Mouse (Mus musculus) CH12.LX (cell line): ENCODE results near the gene Phf20. TPM values are rescaled to one million over a fixed set of nuclear protein-coding genes. Genes with fewer than 3 reads are reported as not detected.

Experiments
- DNase-seq: peaks from one replicate; pipeline ENCODE4 v3.0.0-alpha.2; 2013; ENCODE audit errors: extremely low read depth
- H3K27ac ChIP-seq: 2 replicates; pipeline ENCODE4 v1.5.1; 2012; ENCODE audit warnings: low read depth, mild to moderate bottlenecking, control low read depth, moderate library complexity; ENCODE audit not compliant: insufficient read depth
- H3K27me3 ChIP-seq: replicated peaks from 2 replicates; pipeline ENCODE3; 2012; ENCODE audit warnings: inconsistent platforms
- H3K36me3 ChIP-seq, 2 experiments: replicated peaks in 1 of 2; 2 replicates each; pipeline versions ENCODE3 to v1.6.1; 2012; ENCODE audit warnings: inconsistent platforms in 1 of 2, low read length in 1 of 2, mild to moderate bottlenecking in 1 of 2, mixed read lengths in 1 of 2, moderate library complexity in 1 of 2; ENCODE audit not compliant: control insufficient read depth in 1 of 2, insufficient read depth in 1 of 2
- H3K4me1 ChIP-seq, 2 experiments: 2 replicates each; pipeline ENCODE4 v1.6.1; 2012; ENCODE audit warnings: inconsistent platforms in 1 of 2, moderate library complexity in 1 of 2; ENCODE audit not compliant: insufficient read depth in 2 of 2, control insufficient read depth in 1 of 2
- H3K4me2 ChIP-seq: 2 replicates; pipeline ENCODE4 v1.6.1; 2012; ENCODE audit warnings: low read depth, mild to moderate bottlenecking, control low read depth; ENCODE audit not compliant: poor library complexity, insufficient read depth, severe bottlenecking
- H3K4me3 ChIP-seq, 3 experiments: fragments of 150-350 bp in 1 of 3; sonication (generic) in 1 of 3; replicated peaks in 1 of 3; 2 replicates each; pipeline versions ENCODE3 to v1.5.1; 2011 to 2012; ENCODE audit warnings: low read depth in 2 of 3, low read length in 2 of 3, mild to moderate bottlenecking in 2 of 3, moderate library complexity in 2 of 3, control low read depth in 1 of 3, improper control_type of control experiment in 1 of 3, inconsistent platforms in 1 of 3, mixed read lengths in 1 of 3; ENCODE audit not compliant: poor library complexity in 1 of 3
- H3K79me2 ChIP-seq: replicated peaks from 2 replicates; pipeline ENCODE4 v1.6.1; 2012; ENCODE audit warnings: mild to moderate bottlenecking, moderate library complexity; ENCODE audit not compliant: control insufficient read depth, poor library complexity, insufficient read depth, severe bottlenecking; ENCODE audit errors: extremely low read depth
- H3K9ac ChIP-seq: 2 replicates; pipeline ENCODE4 v1.6.1; 2012; ENCODE audit warnings: low read depth, mild to moderate bottlenecking, control low read depth, moderate library complexity; ENCODE audit not compliant: insufficient read depth
- H3K9me3 ChIP-seq: replicated peaks from 2 replicates; pipeline ENCODE3; 2012; ENCODE audit warnings: low read length, inconsistent platforms, mixed read lengths
- BHLHE40 ChIP-seq: IDR thresholded peaks from 2 replicates; pipeline ENCODE4 v1.6.1; 2011; ENCODE audit warnings: mild to moderate bottlenecking, low read depth, low read length, improper control_type of control experiment
- CTCF ChIP-seq, 2 experiments: IDR thresholded peaks in 1 of 2; conservative IDR thresholded peaks in 1 of 2; 2 replicates each; pipeline ENCODE4 v1.5.1; 2011 to 2012; ENCODE audit warnings: low read depth in 2 of 2, low read length in 2 of 2, improper control_type of control experiment in 1 of 2, inconsistent platforms in 1 of 2, mild to moderate bottlenecking in 1 of 2, moderate library complexity in 1 of 2
- HCFC1 ChIP-seq: IDR thresholded peaks from 2 replicates; pipeline ENCODE4 v1.6.1; 2012; ENCODE audit warnings: low read depth, mild to moderate bottlenecking, inconsistent platforms, low read length, improper control_type of control experiment
- IRF4 ChIP-seq: IDR thresholded peaks from 2 replicates; pipeline ENCODE4 v1.6.1; 2014; ENCODE audit warnings: low read depth, mild to moderate bottlenecking, inconsistent platforms, low read length, improper control_type of control experiment
- KAT2A ChIP-seq: IDR thresholded peaks from 2 replicates; pipeline ENCODE4 v1.6.1; 2012; ENCODE audit warnings: low read length, improper control_type of control experiment, inconsistent platforms; ENCODE audit not compliant: insufficient replicate concordance
- MAFK ChIP-seq: IDR thresholded peaks from 2 replicates; pipeline ENCODE4 v1.6.1; 2011; ENCODE audit warnings: low read length, improper control_type of control experiment; ENCODE audit not compliant: insufficient replicate concordance
- MXI1 ChIP-seq: IDR thresholded peaks from 2 replicates; pipeline ENCODE4 v1.6.1; 2011; ENCODE audit warnings: mild to moderate bottlenecking, low read depth, low read length, improper control_type of control experiment
- NELFE ChIP-seq: IDR thresholded peaks from 2 replicates; pipeline ENCODE4 v1.6.1; 2011; ENCODE audit warnings: low read depth, low read length, improper control_type of control experiment
- NRF1 ChIP-seq: IDR thresholded peaks from 2 replicates; pipeline ENCODE4 v1.6.1; 2014; ENCODE audit warnings: low read depth, mild to moderate bottlenecking, inconsistent platforms, low read length, improper control_type of control experiment, moderate library complexity
- PAX5 ChIP-seq: IDR thresholded peaks from 2 replicates; pipeline ENCODE4 v1.6.1; 2012; ENCODE audit warnings: low read length, inconsistent platforms, mixed read lengths
- POLR2AphosphoS2 ChIP-seq: IDR thresholded peaks from 2 replicates; pipeline ENCODE4 v1.6.1; 2011; ENCODE audit warnings: low read depth, low read length, improper control_type of control experiment
- RAD21 ChIP-seq: IDR thresholded peaks from 2 replicates; pipeline ENCODE4 v1.6.1; 2011; ENCODE audit warnings: low read depth, mild to moderate bottlenecking, low read length, improper control_type of control experiment, moderate library complexity
- RCOR1 ChIP-seq: conservative IDR thresholded peaks from 2 replicates; pipeline ENCODE4 v1.6.1; 2012; ENCODE audit warnings: low read depth, mild to moderate bottlenecking, inconsistent platforms, low read length, improper control_type of control experiment
- SMC3 ChIP-seq: IDR thresholded peaks from 2 replicates; pipeline ENCODE4 v1.6.1; 2011; ENCODE audit warnings: low read depth, low read length, improper control_type of control experiment
- TBP ChIP-seq: conservative IDR thresholded peaks from 2 replicates; pipeline ENCODE4 v1.6.1; 2011; ENCODE audit warnings: low read depth, low read length, improper control_type of control experiment
- TCF12 ChIP-seq: IDR thresholded peaks from 2 replicates; pipeline ENCODE4 v1.6.1; 2014; ENCODE audit warnings: low read depth, mild to moderate bottlenecking, inconsistent platforms, low read length, improper control_type of control experiment
- UBTF ChIP-seq: IDR thresholded peaks from 2 replicates; pipeline ENCODE4 v1.6.1; 2012; ENCODE audit warnings: low read depth, mild to moderate bottlenecking, inconsistent platforms, low read length, improper control_type of control experiment, moderate library complexity
- USF1 ChIP-seq: IDR thresholded peaks from 2 replicates; pipeline ENCODE4 v1.6.1; 2014; ENCODE audit warnings: low read depth, mild to moderate bottlenecking, inconsistent platforms, low read length, improper control_type of control experiment
- ZKSCAN1 ChIP-seq: IDR thresholded peaks from 2 replicates; pipeline ENCODE4 v1.6.1; 2012; ENCODE audit warnings: low read depth, inconsistent platforms, low read length, improper control_type of control experiment, borderline replicate concordance
- ZNF384 ChIP-seq: IDR thresholded peaks from 2 replicates; pipeline ENCODE4 v1.6.1; 2012; ENCODE audit warnings: low read depth, low read length, improper control_type of control experiment, inconsistent platforms
- dilution Hi-C: fragments of 300-500 bp; cut with MboI; formaldehyde crosslinking; loops from 2 replicates; pipeline ENCODE4 v1.14.3; 2020; ENCODE audit warnings: low sequenced_read_pairs; ENCODE audit not compliant: extremely low pct_unique_long_range_greater_than_20kb, extremely low pct_ligation_motif_present
- in situ Hi-C: fragments of 300-500 bp; cut with MboI; formaldehyde crosslinking; loops from 3 replicates; pipeline ENCODE4 v1.14.3; 2019; ENCODE audit warnings: low sequenced_read_pairs, low pct_ligation_motif_present, low pct_unique_long_range_greater_than_20kb, mixed read lengths
- polyA plus RNA-seq: library from polyadenylated mRNA; unstranded; fragments of >175 nt; gene quantifications from 2 replicates; pipeline ENCODE4 v1.2.1, GENCODE M21; 2012; ENCODE audit warnings: low read depth; ENCODE audit not compliant: insufficient read length
- total RNA-seq, 2 experiments: library from RNA; depleted of rRNA; stranded (reverse); fragments of 300-350 nt in 1 of 2; fragments of >200 nt in 1 of 2; gene quantifications; 2 replicates each; pipeline ENCODE4 v1.2.3; 2012 to 2014

The Phf20 gene
- total and polyA plus RNA-seq, 3 experiments = 11.7 to 17.6 (median 13.3) TPM

GRCm38 (mm10) chr2:156295601-156296063 is 99.4 kb downstream of the Phf20 start:
- Histone ChIP-seq H3K27me3 (no peaks in the 10 kb centered on the region), H3K27ac (no peak overlapping the region), H3K9ac (no peak overlapping the region), H3K4me1 (peaks cover 4 to 55% of the 10 kb centered on the region in 2 experiments; a peak in 3 of 4 replicates), H3K4me3 (no peak overlapping the region), H3K79me2 (no peaks in the 10 kb centered on the region), H3K9me3 (no peaks in the 10 kb centered on the region), H3K36me3 (peaks cover 48 to 78% of the 10 kb centered on the region in 2 experiments), H3K4me2 (no peak overlapping the region)
- DNase-seq = peak; percentile 52
- in situ Hi-C loops = loop anchor here (25.0 kb wide), 1 partner anchor 308 kb away; no protein-coding TSS in a partner anchor
- dilution Hi-C loops = no loop called here
- TF ChIP-seq NRF1 (no peak), HCFC1 (no peak), ZNF384 (no peak), POLR2AphosphoS2 (no peak), RAD21 (no peak), ZKSCAN1 (no peak), PAX5 (no peak), MAFK (no peak), IRF4 (no peak), KAT2A (no peak), NELFE (no peak), UBTF (no peak), TBP (no peak), RCOR1 (no peak)

DNA sequence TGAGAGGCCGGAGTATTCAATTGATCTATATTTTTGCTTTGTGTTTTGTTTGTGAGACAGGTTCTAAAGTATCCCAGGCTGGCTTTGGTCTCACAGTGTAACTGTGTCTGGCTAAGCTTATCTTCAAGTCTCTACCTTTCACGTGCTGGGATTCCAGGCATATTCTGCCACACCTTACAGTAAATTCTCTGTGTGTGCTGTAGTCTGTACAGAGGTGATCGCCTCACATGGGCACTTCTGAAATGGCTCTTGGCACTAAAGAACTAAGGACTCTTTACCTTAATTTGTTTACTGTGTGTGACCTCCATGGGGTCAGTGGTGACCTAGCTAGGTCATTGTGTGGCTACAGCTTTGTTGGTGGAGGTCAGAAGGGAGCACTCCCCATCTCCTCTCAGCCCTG is 99.9 kb downstream of the Phf20 start:
- H3K4me2 ChIP-seq = no peak overlapping the region
- no peaks in the 10 kb centered on the region for H3K9me3 ChIP-seq
- TF ChIP-seq ZKSCAN1 (no peak), HCFC1 (no peak)
- H3K4me1 ChIP-seq = peaks cover 4 to 55% of the 10 kb centered on the region in 2 experiments; a peak in 3 of 4 replicates
- H3K79me2 ChIP-seq = no peaks in the 10 kb centered on the region
- dilution Hi-C loops = no loop called here
- H3K4me3 ChIP-seq = no peak overlapping the region
- peaks cover 52 to 78% of the 10 kb centered on the region in 2 experiments for H3K36me3 ChIP-seq
- no peaks in the 10 kb centered on the region for H3K27me3 ChIP-seq
- no peak for DNase-seq
- no peak overlapping the region for H3K27ac ChIP-seq
- in situ Hi-C loops = loop anchor here (25.0 kb wide), 1 partner anchor 309 kb away; no protein-coding TSS in a partner anchor
- H3K9ac ChIP-seq = no peak overlapping the region

- no peak for DNase-seq
- no peaks in the 10 kb centered on the region for H3K9me3 ChIP-seq
- no peak overlapping the region for H3K4me3 ChIP-seq
- H3K36me3 ChIP-seq = peaks cover 56 to 83% of the 10 kb centered on the region in 2 experiments
- H3K27ac ChIP-seq = no peak overlapping the region
- H3K4me2 ChIP-seq = no peak overlapping the region
- H3K4me1 ChIP-seq = peaks cover 4 to 52% of the 10 kb centered on the region in 2 experiments; a peak in 3 of 4 replicates
- TF ChIP-seq USF1 (no peak), TBP (no peak), BHLHE40 (no peak), SMC3 (no peak), POLR2AphosphoS2 (no peak), CTCF (conservative IDR thresholded peaks at IDR 0.05 in 1 of 2, IDR thresholded peaks at IDR 0.05 in 1 of 2; ENCODE audit: low read depth in 2 of 2, low read length in 2 of 2) (no peak), TCF12 (no peak), MXI1 (no peak)
- TF ChIP-seq, all 38 proteins: peak for 0
- no peaks in the 10 kb centered on the region for H3K27me3 ChIP-seq
- H3K79me2 ChIP-seq = no peaks in the 10 kb centered on the region
- dilution Hi-C loops (no loop called here), in situ Hi-C loops (loop anchor here (25.0 kb wide), 1 partner anchor 310 kb away; no protein-coding TSS in a partner anchor)
- no peak overlapping the region for H3K9ac ChIP-seq
These were observed 101.4 kb downstream of the Phf20 start for GRCm38 (mm10) chr2:156297653-156298052.
